Mouse (Mus musculus): ENCODE data around the gene Rgs12. TPM values are rescaled to one million over a fixed set of nuclear protein-coding genes. Genes with fewer than 3 reads are reported as not detected.
A peak's percentile ranks its signal among the peaks of the same experiment; 100 is the strongest.

Gene Rgs12
- total RNA-seq, 2 experiments from 2014 or later, result 13.3 to 28.6 TPM

DNA sequence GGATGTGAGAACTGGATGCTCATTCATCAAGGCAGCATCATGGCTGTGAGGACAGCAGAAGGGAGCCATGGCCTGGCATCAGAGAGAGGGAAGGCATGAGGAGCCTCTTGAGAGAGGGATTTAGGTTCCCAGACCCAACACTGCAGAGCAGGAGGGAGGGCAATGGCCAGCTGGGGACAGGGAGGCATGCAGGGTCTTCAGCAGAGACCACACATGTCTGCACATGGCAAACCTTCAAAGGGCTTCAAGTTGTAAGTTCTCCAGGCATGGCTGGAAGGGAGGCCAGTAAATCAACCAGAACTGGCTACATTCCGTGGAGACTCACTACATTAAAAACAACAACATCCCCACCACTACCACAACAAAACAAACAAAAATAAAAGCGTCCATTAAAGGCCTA is 18.2 kb upstream of the Rgs12 start:
- DNase-seq, result no peak

DNA sequence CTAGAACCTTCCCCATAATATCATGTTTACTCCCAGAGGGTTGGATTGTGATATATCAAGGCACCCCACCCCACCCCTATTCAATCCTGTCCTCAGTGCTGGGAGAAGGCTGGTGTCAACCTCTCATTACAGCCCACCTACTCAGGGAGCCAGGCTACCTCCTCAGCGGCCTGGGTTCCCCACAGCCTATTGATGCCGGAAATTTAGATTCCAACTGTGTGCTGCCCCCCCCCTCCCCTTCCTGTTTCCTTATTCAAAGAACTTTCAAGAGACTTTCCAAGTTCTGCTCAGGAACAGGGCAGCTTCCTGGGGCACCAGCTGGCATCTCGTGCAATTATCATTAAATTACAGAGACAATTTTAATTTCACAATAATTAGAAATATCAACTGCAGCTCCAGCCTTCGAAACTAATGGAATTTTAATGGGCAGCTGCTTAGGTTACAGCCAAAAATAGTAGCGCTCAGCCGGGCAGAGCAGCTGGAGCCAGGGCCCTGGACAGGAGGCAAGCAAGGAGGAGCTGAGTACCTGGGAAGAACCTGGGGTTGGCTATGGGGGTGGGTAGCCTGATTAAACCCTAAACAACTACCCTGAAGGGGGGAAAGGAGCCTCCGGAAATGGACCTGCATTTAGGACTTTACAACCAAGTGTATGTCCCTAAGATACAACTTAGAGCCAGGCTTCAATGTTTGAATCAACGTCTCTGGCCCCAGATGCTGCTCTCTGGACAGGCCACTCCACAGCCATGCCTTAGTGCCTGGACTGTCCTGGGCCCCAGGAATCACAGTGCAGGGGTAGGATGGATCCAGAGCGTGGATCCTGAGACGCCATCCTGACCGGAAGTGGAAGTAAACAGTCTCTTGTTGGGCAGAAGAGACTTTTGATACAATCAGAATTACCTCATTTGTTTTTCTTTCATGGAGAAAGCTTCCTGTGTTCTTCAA is 17.5 kb upstream of the Rgs12 start:
- no peak for DNase-seq

DNA sequence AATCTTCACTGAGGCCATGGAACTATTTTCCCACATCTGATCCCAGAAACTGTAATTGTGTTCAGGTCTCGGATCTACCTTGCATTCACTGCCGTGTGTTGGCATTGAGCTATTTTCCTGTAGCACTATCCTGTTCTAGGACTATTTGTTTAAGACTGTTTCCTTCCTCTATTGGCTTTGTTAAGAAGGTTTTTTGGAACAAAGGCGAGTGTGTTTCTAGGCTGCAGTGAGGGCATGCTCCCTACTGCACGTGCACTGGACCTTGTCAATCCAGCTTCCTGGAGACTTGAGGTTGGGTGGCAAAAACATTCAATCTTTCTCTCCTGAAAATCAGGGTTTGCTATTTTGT is 16.8 kb upstream of the Rgs12 start:
- DNase-seq, result no peak

DNA sequence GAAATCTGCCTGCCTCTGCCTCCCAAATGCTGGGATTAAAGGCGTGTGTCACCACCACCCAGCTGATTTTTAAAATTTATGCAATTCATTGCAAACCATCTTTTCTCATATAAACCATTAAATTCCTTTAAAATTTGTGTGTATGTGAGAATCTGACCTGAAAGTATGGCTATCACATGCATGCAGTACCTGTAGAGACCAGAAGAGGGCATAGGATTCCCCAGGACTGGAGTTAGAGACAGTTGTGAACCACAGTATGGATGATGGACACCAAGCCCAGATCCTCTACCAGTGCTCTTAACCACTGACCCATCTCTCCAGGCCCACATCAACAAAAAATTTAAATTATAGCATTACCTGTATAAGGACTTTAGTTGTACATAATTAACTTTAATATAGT is 15.8 kb upstream of the Rgs12 start:
- DNase-seq, result no peak

DNA sequence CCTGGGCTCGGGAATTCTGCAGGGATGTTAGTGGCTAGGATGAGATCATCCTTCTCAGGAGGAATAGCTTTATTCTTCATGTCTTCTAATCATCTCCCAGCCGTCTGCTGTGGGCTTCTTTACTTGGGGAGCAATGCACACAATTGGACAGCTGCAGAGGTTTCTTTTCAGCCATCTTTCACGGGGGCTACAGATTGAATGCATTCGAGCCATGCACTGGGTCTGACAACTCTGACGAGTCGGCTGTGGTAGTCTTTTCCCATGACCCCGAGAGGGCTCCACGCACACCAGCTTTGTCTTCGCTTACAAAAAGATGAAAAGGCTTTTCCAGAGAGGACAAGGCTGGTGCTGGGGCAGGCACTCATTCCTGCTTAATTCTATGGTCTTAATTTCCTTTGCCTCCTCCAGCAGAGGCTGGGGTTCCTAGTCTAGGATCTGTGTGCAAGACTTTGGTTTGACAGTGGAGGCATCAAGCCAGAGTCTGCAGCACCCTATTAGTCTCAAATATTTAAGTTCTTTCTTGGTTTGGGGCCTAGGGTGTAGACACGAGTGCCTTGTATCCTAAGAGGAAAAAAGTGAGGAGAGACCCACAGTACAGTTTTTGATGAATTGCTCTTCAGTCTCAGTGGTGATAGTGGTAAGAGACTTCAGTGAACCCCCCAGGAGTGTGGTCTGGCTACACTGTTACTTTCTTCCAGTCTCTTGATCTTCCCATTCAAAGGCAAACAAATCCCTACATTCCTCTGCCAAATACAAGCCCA is 7.4 kb upstream of the Rgs12 start:
- no peak for DNase-seq

DNA sequence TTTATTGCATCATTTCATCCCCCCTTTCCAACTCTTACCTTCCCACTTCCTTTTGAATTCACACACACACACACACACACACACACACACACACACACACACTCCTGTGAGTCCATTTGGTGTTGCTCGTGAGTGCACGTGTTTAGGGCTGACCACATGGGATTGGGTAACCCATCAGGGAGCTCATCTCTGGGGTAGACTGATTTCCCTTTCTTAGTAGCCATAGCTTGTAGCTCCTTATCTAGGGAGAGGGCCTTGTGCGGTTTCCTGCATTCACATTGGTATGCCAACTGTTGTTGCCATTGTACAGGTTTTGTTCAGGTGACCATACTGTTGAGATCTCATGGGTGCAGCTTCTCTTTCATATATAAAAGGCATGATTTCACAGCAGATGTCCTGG is 5.8 kb upstream of the Rgs12 start:
- no peak for DNase-seq

DNA sequence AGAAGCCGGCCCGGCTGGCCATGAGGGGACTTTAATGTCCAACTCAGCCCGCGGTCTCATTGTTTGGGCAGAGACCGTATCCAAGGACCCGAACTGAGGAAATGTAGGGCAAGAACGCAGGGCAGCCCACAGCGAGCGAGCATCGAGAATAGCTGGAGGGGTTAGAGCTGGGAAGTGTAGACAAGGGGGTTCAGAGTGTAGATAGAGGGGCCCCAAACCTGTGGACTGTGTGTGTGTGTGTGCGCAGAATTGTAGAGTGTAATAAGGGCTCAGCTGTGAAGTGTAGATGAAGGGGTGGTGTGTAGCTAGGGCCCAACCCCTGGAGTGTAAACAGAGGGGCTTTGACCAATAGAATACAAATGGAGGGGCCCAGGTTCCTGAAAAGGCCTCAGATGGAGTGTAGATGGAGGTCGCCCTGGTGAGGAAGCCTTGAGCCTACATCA is 545 bp downstream of the Rgs12 start:
- no peak for DNase-seq

DNA sequence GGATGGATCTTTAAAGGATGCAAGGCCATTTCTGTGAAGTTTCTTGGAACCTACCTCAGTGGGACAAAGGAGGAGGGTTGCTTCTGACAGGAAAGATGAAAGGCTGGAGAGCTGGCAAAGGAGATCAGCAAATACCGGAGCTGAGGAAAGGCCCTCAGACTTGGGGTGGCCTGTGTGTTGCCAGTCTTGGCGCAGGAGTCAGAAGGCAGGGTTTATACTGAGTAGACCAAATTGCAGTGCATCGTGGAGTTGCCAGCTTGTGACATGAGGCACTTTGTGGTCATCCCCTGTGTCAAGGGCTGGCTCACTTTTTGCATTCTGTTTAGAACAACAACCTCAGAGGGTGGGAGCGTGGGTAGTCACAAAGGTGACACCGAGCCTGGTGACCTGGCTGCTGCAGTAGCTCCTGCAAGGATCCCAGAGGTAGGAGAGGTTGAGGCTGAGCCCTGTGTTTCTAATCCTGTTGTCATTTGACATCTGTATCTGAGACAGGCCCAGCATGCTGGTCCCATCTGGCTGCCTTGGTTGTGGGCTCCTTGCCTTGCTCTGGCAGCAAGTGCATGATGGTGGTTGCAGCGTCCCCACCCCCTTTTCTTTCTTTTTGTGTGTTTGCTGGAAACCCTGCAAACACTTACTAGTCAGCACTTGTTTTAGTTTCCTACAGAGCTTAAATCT is 1.4 kb downstream of the Rgs12 start:
- no peak for DNase-seq

DNA sequence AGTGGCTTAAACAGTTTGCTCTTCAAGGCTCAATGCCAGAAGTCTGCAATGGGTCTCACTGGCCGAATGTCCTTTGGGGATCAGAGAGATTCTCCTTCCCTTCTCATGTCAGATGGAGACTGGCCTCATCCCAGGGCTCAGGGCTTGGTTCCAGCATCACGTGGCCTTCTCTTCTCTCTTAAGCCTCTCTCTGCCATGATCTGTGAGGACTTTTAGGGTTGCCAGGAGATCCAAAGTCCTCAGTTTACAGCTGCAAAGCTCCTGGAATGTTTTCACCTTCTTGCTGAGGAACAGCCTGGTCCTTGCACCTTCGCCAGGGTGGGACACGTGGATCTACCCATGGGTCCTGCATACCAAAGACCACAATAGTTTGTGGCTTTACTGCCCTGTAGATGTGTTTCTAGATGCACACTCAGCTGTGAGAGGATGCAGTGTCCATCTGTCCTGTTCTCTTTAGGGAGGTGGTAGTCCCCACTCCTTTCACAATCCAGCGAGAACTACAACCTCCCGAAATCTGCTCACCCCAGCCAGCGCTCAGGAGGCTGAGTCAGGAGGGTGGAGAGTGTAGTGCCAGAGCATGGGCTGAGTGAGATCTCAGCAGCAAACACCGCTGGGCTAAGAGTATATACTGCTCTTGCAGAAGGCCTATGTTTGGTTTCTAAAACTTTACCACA is 2.1 kb downstream of the Rgs12 start:
- peak in 1 of 2 experiments; percentile 29 for DNase-seq

DNA sequence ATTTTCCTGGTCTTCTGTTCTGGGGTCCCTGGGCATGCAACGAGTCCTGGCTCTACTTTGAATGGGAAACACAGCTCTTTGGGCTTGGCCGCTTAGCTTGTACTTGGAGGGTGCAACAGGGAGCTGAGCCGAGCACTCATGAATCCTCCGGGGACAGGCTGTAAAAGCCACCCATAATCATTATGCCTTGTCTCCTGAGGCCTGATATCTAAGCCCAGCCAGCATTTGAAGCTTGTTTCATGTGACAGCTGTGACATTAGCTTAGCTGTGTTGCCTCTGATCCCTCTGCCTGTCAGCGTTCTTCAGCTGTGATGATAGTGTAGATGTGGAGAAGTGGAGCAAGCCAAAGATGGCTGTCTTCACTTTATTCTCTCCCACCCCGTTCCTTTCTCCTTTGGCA is 5.3 kb downstream of the Rgs12 start:
- DNase-seq, result no peak

DNA sequence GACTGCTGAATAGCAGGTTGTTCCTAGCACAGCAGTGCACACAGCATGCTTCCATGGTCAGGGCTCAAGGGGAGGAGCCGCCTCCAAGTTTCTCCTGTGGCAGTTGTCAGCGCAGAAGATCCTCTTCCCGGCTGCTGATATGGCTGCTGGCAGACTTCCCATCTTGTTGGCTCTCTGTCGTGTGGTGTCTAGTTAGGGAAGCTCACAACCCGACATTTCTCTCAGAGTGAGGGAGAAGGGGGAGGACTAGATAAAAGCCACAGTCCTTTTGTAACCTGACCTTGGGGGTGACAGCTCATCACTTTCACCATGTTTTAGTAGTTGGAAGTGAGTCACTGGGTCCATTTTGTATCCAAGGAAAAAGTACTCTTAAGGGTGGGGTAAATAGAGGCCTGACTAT is 6.4 kb downstream of the Rgs12 start:
- peak; percentile 87 to 89 for DNase-seq

DNA sequence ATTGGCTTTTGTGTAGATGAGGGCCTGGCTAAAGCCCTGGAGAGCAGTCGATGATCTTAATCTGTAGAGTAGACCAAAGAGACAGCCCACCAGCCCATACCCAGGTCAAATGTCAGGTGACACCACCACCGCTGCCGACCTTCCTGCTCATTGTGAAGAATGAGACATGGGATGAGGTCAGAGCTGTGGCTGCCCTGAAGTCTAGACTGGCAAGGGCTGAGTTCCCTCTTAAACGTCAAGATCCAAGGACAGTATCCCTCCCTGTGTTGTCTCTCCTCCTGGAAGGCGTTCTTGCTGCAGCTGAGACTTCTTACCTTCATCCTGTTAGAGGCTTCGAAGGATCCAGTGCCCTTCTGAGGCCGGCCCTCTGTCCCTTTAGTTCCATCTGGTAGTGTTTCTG is 6.9 kb downstream of the Rgs12 start:
- peak; percentile 46 to 55 for DNase-seq

DNA sequence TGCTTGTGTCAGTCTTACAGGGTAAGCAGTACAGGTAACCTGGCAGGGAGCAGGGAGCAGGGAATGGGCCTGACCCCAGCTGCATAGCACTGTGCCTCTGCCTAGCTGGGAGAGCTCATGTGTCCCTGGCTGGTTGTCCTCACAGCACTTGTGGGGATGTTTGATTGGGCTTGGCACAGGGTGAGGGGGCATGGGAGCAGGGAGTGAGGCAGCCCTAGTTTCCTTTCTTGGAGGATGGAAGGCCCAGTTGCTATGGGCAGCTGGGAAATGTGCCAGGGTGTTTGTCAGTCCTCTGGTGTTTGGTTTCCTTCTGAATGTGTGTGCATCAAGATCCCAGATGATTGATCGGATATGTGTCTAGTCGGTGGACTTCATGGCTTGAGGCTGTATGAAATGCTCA is 7.8 kb downstream of the Rgs12 start:
- peak; percentile 43 to 48 for DNase-seq

DNA sequence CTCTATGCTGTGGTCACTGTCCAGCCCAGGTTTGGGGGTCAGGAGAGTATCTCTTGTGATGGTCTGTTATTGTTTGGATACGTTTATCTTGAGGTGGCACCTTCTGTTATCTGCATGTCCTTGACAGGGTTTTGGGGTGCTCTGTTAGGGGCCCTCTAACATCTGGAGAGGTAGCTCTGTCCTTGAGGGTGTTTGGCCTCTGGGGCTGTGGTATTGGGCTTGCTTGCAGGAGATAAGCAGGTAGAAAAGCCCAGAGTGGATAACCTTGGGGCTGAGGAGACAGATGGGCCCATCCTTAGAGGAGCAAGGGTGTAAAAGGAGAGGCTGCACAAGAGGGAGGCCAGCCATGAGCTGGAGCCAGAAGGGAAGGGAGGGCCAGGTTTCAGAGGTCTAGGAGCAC is 10.8 kb downstream of the Rgs12 start:
- no peak for DNase-seq

DNA sequence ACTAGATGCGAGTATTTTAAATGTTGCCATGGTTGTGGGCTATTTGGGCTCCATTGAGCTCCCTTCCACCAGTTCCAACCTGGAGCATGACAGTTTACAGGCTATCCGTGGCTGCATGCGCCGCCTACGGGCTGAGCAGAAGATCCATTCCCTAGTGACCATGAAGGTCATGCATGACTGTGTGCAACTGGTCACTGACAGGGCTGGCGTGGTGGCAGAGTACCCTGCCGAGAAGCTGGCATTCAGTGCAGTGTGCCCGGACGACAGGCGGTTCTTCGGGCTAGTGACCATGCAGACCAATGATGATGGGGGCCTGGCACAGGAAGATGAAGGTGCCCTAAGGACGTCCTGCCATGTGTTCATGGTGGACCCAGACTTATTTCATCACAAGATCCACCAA is 16.3 kb downstream of the Rgs12 start:
- DNase-seq, result peak in 1 of 2 experiments; percentile 61

DNA sequence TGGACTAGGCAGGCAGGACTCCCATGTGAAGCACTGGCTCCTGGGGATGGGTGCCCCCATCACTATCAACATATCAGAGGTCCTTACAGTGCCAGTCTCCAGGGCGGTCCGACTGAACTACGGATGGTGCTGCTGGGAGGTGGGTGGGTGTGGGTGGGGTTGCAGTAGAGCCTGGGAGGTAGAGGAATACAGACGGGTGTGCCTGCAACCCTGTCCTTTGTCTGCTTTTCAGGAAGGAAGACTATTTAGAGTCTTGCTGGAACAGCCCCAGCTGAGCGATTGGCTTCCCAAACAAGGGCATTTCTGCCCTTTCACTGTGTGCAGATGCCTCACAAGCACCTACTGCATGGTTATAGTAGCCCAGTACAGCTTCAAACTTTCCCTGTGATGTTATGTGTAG is 19.1 kb downstream of the Rgs12 start:
- DNase-seq, result peak in 1 of 2 experiments; percentile 30

DNA sequence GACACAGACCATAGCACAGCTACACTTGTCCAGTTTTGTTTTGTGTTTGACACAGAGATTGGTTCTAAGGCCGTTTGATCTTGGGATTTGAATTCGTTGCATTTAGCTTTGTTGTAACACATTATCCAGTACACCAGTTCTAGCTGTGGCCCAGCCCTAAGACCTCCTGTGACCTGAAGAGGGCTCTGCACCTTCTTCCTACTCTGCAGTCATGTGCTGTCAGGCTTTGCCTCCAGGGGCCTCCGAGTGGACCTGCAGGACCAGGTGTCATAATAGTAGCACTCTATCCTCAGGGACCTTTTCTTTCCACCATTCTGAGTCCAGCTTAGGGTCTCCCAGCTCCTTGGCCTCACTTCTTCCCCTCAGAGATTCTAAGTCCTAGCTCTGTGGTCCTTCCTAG is 23.2 kb downstream of the Rgs12 start:
- DNase-seq, result no peak

DNA sequence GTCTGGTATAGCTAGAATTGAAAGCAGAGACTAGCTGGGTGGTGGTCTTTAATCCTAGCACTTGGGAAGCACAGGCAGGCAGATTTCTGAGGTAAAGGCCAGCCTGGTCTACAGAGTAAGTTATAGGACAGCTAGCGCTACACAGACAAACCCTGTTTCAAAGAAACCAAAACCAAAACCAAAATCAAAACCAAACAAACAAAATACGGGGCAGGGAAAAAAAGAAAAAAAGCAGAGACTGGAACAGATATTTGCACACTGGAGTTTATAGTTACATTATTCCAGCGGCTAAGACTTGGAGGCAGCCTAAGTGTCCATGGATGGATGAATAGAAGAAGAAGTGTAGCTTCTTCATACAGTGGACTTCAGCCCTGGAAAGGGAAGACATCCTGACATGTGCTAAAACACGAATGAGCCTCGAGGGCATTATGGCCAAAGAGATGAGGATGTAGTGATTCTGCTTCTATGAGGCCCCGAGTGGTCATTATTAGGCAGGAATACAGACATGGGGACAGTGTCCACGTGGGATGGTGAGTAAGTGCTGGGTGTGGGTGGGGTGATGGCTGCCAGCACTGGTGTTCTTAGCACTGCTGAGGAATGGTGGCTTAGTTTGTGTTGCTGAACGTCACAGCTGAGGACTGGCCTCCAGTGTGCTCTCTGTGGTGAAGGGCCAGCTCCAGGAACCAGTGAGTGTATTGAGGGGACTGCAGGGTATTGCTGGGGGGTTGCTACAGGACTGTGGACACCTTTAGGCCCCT is 24.5 kb downstream of the Rgs12 start:
- DNase-seq, result no peak

DNA sequence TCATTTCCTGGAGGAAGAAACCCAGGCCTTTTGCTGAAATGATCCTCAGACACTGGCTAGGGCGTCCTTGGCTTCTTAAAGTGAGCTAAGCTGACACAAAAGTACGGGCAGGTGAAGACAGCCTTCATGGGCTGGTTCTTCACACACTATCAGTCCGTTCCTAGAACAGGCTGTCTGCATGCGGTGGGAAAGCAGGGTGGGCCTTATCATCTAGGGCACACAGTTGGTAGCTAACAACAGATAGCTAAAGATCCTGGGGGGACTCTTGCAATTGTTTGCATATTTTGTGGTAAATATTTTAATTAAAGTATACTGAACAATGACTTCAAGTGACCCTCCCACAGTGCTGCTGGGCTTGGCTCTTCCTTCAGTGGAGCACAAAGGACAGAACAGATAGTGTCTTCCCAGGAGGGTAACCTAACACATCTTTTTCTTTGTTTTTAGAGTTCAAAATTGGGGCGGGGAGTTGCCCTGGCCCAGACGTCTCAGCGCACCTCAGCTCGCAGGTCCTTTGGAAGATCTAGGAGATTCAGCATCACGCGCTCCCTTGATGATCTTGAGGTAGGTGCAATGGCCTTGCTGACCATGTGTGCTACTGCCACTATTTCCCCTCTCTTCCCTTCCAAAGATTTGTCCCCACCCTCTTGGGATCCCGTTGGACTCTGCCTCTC is 25.7 kb downstream of the Rgs12 start:
- no peak for DNase-seq

DNA sequence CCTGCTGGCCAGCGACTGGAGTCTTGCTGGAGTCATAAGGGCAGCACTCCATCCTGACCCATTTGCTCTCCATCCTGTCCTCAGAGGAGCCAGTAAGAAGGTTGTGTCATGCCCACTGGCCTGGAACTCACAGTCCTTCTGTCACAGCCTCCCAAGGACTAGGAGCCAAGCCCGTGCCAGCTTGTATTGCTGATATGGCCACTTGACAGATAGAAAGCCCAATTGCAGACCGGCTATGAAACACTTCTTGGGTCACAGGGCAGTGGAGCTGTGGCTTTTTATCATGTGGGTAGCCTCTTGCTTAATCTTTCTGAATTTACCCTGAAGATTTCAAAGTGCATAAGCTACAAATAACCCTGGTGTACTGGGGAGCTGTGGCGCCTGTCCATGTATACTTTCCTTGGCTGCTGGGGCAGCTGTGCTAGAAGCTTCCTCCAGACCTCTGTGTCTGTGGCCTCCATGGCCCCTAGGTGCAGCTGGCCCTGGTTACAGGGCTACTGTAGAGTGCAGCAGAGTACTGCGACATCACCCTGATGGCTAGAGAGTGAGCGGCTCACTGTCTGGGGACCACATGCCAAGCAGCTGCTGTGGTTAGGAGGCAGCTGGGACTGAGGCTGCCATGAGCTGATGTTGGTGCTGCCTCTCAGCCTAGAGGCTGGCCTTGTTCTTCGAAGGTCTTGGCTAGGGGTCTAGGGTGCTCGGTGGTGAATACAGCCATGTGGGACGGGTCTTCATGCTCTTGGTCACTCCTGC is 27.5 kb downstream of the Rgs12 start:
- peak; percentile 79 to 88 for DNase-seq
